Mouse (Mus musculus) testis, adult 2 months (tissue): Measurements from ENCODE around the gene Vcl.

Experiments used
- CTCF ChIP-seq: fragments of 200-500 bp; IDR thresholded peaks from 2 replicates; pipeline ENCODE4 v1.5.1; 2012; ENCODE audit warnings: low read depth, mild to moderate bottlenecking, inconsistent platforms, low read length, moderate library complexity; ENCODE audit not compliant: control insufficient read depth, insufficient read depth, insufficient replicate concordance
- POLR2A ChIP-seq: fragments of 200-500 bp; IDR thresholded peaks from 2 replicates; pipeline ENCODE4 v1.6.1; 2012; ENCODE audit warnings: low read depth, mild to moderate bottlenecking, inconsistent platforms, low read length, moderate library complexity; ENCODE audit not compliant: control insufficient read depth

- TF ChIP-seq CTCF (no peak), POLR2A (no peak)
Measured at GRCm38 (mm10) chr14:20929814-20930434, 726 bp downstream of the Vcl start.
